Mouse (Mus musculus): ENCODE results near the gene Dysf. TPM values are rescaled to one million over a fixed set of nuclear protein-coding genes. Genes with fewer than 3 reads are reported as not detected.

The Dysf gene
- polyA plus RNA-seq, 1 experiment from 2014 or later = 17.3 TPM

- Histone ChIP-seq H3K27ac (ENCODE audit: low read depth, low read length) (no peak overlapping the region), H3K9me3 (ENCODE audit: control insufficient read depth, low read length) (no peaks in the 10 kb centered on the region), H3K4me1 (ENCODE audit: control insufficient read depth, insufficient read depth, low read length) (no peaks in the 10 kb centered on the region), H3K4me2 (replicated peaks; ENCODE audit: low read depth, low read length) (no peak overlapping the region), H3K4me3 (ENCODE audit: low read length) (no peak overlapping the region), H3K9ac (ENCODE audit: low read depth, low read length) (no peak overlapping the region), H3K36me3 (ENCODE audit: control insufficient read depth, insufficient read depth, low read length) (no peaks in the 10 kb centered on the region), H3K27me3 (ENCODE audit: control insufficient read depth, insufficient read depth, low read length) (no peaks in the 10 kb centered on the region)
- no peak for ATAC-seq (ENCODE audit: low FRiP score, low TSS enrichment)
- WGBS = 93% methylated on average over 9 of the region's 9 CpGs
These were observed 127.3 kb downstream of the Dysf start for GRCm38 (mm10) chr6:84135709-84136108.

GRCm38 (mm10) chr6:84136345-84136744, 128.0 kb downstream of the Dysf start:
- Histone ChIP-seq H3K9ac (ENCODE audit: low read depth, low read length) (no peak overlapping the region), H3K27me3 (ENCODE audit: control insufficient read depth, insufficient read depth, low read length) (no peaks in the 10 kb centered on the region), H3K36me3 (ENCODE audit: control insufficient read depth, insufficient read depth, low read length) (no peaks in the 10 kb centered on the region), H3K27ac (ENCODE audit: low read depth, low read length) (no peak overlapping the region), H3K4me3 (ENCODE audit: low read length) (no peak overlapping the region), H3K9me3 (ENCODE audit: control insufficient read depth, low read length) (no peaks in the 10 kb centered on the region), H3K4me2 (replicated peaks; ENCODE audit: low read depth, low read length) (no peak overlapping the region), H3K4me1 (ENCODE audit: control insufficient read depth, insufficient read depth, low read length) (no peaks in the 10 kb centered on the region)
- WGBS = 89% methylated on average over 11 of the region's 11 CpGs
- no peak for ATAC-seq (ENCODE audit: low FRiP score, low TSS enrichment)

GRCm38 (mm10) chr6:84139932-84140331, 131.5 kb downstream of the Dysf start:
- no peak overlapping the region for H3K4me2 ChIP-seq (replicated peaks; ENCODE audit: low read depth, low read length)
- no peak for ATAC-seq (ENCODE audit: low FRiP score, low TSS enrichment)
- WGBS = 73% methylated on average over 14 of the region's 14 CpGs

GRCm38 (mm10) chr6:84142481-84142880, 134.1 kb downstream of the Dysf start:
- no peak overlapping the region for H3K4me3 ChIP-seq (ENCODE audit: low read length)
- 0 out of 2 replicates have a peak, but pooled peaks cover under 1% of the 10 kb centered on the region for H3K27me3 ChIP-seq (ENCODE audit: control insufficient read depth, insufficient read depth, low read length)
- ATAC-seq (ENCODE audit: low FRiP score, low TSS enrichment) = peak; percentile 43; the same call in 1 of the 2 replicates
- no peaks in the 10 kb centered on the region for H3K9me3 ChIP-seq (ENCODE audit: control insufficient read depth, low read length)
- no peaks in the 10 kb centered on the region for H3K4me1 ChIP-seq (ENCODE audit: control insufficient read depth, insufficient read depth, low read length)
- WGBS = 60% methylated on average over 9 of the region's 9 CpGs
- H3K4me2 ChIP-seq (replicated peaks; ENCODE audit: low read depth, low read length) = no peak overlapping the region
- H3K27ac ChIP-seq (ENCODE audit: low read depth, low read length) = no peak overlapping the region
- no peak overlapping the region for H3K9ac ChIP-seq (ENCODE audit: low read depth, low read length)
- H3K36me3 ChIP-seq (ENCODE audit: control insufficient read depth, insufficient read depth, low read length) = no peaks in the 10 kb centered on the region

More at GRCm38 (mm10) chr6:84139932-84140331, 131.5 kb downstream of the Dysf start:
- Histone ChIP-seq H3K4me3 (ENCODE audit: low read length) (no peak overlapping the region), H3K9ac (ENCODE audit: low read depth, low read length) (no peak overlapping the region), H3K4me1 (ENCODE audit: control insufficient read depth, insufficient read depth, low read length) (no peaks in the 10 kb centered on the region), H3K36me3 (ENCODE audit: control insufficient read depth, insufficient read depth, low read length) (no peaks in the 10 kb centered on the region), H3K9me3 (ENCODE audit: control insufficient read depth, low read length) (no peaks in the 10 kb centered on the region), H3K27ac (ENCODE audit: low read depth, low read length) (no peak overlapping the region), H3K27me3 (ENCODE audit: control insufficient read depth, insufficient read depth, low read length) (no peaks in the 10 kb centered on the region)

- Histone ChIP-seq H3K9me3 (ENCODE audit: control insufficient read depth, low read length) (no peaks in the 10 kb centered on the region), H3K4me1 (ENCODE audit: control insufficient read depth, insufficient read depth, low read length) (no peaks in the 10 kb centered on the region), H3K4me2 (replicated peaks; ENCODE audit: low read depth, low read length) (no peak overlapping the region), H3K27me3 (ENCODE audit: control insufficient read depth, insufficient read depth, low read length) (peaks cover 5% of the 10 kb centered on the region; the same call in 1 of the 2 replicates), H3K4me3 (ENCODE audit: low read length) (no peak overlapping the region), H3K27ac (ENCODE audit: low read depth, low read length) (no peak overlapping the region), H3K36me3 (ENCODE audit: control insufficient read depth, insufficient read depth, low read length) (no peaks in the 10 kb centered on the region), H3K9ac (ENCODE audit: low read depth, low read length) (no peak overlapping the region)
- ATAC-seq (ENCODE audit: low FRiP score, low TSS enrichment) = no peak
- 88% methylated on average over 1 of the region's 1 CpGs for WGBS
These were observed 134.9 kb downstream of the Dysf start for GRCm38 (mm10) chr6:84143328-84143727.

GRCm38 (mm10) chr6:84144393-84144792, 136.0 kb downstream of the Dysf start:
- Histone ChIP-seq H3K4me2 (replicated peaks; ENCODE audit: low read depth, low read length) (no peak overlapping the region), H3K4me1 (ENCODE audit: control insufficient read depth, insufficient read depth, low read length) (no peaks in the 10 kb centered on the region), H3K27ac (ENCODE audit: low read depth, low read length) (no peak overlapping the region), H3K27me3 (ENCODE audit: control insufficient read depth, insufficient read depth, low read length) (peaks cover 5% of the 10 kb centered on the region; the same call in 1 of the 2 replicates), H3K9ac (ENCODE audit: low read depth, low read length) (no peak overlapping the region), H3K9me3 (ENCODE audit: control insufficient read depth, low read length) (no peaks in the 10 kb centered on the region), H3K4me3 (ENCODE audit: low read length) (no peak overlapping the region), H3K36me3 (ENCODE audit: control insufficient read depth, insufficient read depth, low read length) (no peaks in the 10 kb centered on the region)
- WGBS = 80% methylated on average over 4 of the region's 4 CpGs
- ATAC-seq (ENCODE audit: low FRiP score, low TSS enrichment) = no peak

- 0 out of 2 replicates have a peak, but pooled peaks cover 5% of the 10 kb centered on the region for H3K4me1 ChIP-seq (ENCODE audit: control insufficient read depth, insufficient read depth, low read length)
- WGBS = 80% methylated on average over 13 of the region's 13 CpGs
- no peak overlapping the region for H3K27ac ChIP-seq (ENCODE audit: low read depth, low read length)
- no peaks in the 10 kb centered on the region for H3K9me3 ChIP-seq (ENCODE audit: control insufficient read depth, low read length)
- no peak overlapping the region for H3K9ac ChIP-seq (ENCODE audit: low read depth, low read length)
- H3K36me3 ChIP-seq (ENCODE audit: control insufficient read depth, insufficient read depth, low read length) = no peaks in the 10 kb centered on the region
- ATAC-seq (ENCODE audit: low FRiP score, low TSS enrichment) = no peak
- H3K27me3 ChIP-seq (ENCODE audit: control insufficient read depth, insufficient read depth, low read length) = peaks cover 5% of the 10 kb centered on the region; the same call in 1 of the 2 replicates
- H3K4me2 ChIP-seq (replicated peaks; ENCODE audit: low read depth, low read length) = no peak overlapping the region
- no peak overlapping the region for H3K4me3 ChIP-seq (ENCODE audit: low read length)
These were observed 139.0 kb downstream of the Dysf start for GRCm38 (mm10) chr6:84147206-84148004.

GRCm38 (mm10) chr6:84148470-84148869, 140.1 kb downstream of the Dysf start:
- H3K9me3 ChIP-seq (ENCODE audit: control insufficient read depth, low read length) = no peaks in the 10 kb centered on the region
- 72% methylated on average over 6 of the region's 6 CpGs for WGBS
- H3K9ac ChIP-seq (ENCODE audit: low read depth, low read length) = no peak overlapping the region
- H3K27me3 ChIP-seq (ENCODE audit: control insufficient read depth, insufficient read depth, low read length) = peaks cover 5% of the 10 kb centered on the region; the same call in 1 of the 2 replicates
- no peak overlapping the region for H3K4me2 ChIP-seq (replicated peaks; ENCODE audit: low read depth, low read length)
- H3K27ac ChIP-seq (ENCODE audit: low read depth, low read length) = no peak overlapping the region
- no peak overlapping the region for H3K4me3 ChIP-seq (ENCODE audit: low read length)
- 0 out of 2 replicates have a peak, but pooled peaks cover 5% of the 10 kb centered on the region for H3K4me1 ChIP-seq (ENCODE audit: control insufficient read depth, insufficient read depth, low read length)
- ATAC-seq (ENCODE audit: low FRiP score, low TSS enrichment) = no peak
- no peaks in the 10 kb centered on the region for H3K36me3 ChIP-seq (ENCODE audit: control insufficient read depth, insufficient read depth, low read length)

GRCm38 (mm10) chr6:84154508-84154907, 146.1 kb downstream of the Dysf start:
- Histone ChIP-seq H3K27me3 (ENCODE audit: control insufficient read depth, insufficient read depth, low read length) (no peaks in the 10 kb centered on the region), H3K36me3 (ENCODE audit: control insufficient read depth, insufficient read depth, low read length) (no peaks in the 10 kb centered on the region), H3K9me3 (ENCODE audit: control insufficient read depth, low read length) (no peaks in the 10 kb centered on the region), H3K4me3 (ENCODE audit: low read length) (no peak overlapping the region), H3K4me1 (ENCODE audit: control insufficient read depth, insufficient read depth, low read length) (0 out of 2 replicates have a peak, but pooled peaks cover 5% of the 10 kb centered on the region), H3K27ac (ENCODE audit: low read depth, low read length) (no peak overlapping the region), H3K4me2 (replicated peaks; ENCODE audit: low read depth, low read length) (no peak overlapping the region), H3K9ac (ENCODE audit: low read depth, low read length) (no peak overlapping the region)
- WGBS = 91% methylated on average over 2 of the region's 2 CpGs
- ATAC-seq (ENCODE audit: low FRiP score, low TSS enrichment) = no peak

Data from kidney, embryonic 14.5 days (tissue).